Mouse (Mus musculus) mesoderm, embryonic 11.5 days (tissue): ENCODE measurements around the gene Krtap4-7.
"Not testable (repeated sequence)": the region's sequence is repeated elsewhere in the genome, so short reads cannot be mapped to it uniquely, and the experiment has no call there.

ENCODE experiments used
- DNase-seq: peaks from one replicate; pipeline ENCODE4 v3.0.0-alpha.2; 2012; ENCODE audit warnings: low read depth, low spot score

Krtap4-7 gene

GRCm38 (mm10) chr11:99603208-99603607 is 40.7 kb downstream of the Krtap4-7 start, which contains the start of gene Gm11938:
Gene Gm11938, minus strand, starts transcription at chr11:99603308.
- not testable (repeated sequence) for DNase-seq

GRCm38 (mm10) chr11:99597742-99598141 is 46.1 kb downstream of the Krtap4-7 start, which contains the start of gene Krtap9-3:
Gene Krtap9-3, minus strand, starts transcription at chr11:99598105.
- DNase-seq: not testable (repeated sequence)
